Mouse (Mus musculus) gastrocnemius, adult 8-10 months (tissue): ENCODE measurements around the gene Nfx1. TPM values are rescaled to one million over a fixed set of nuclear protein-coding genes. Genes with fewer than 3 reads are reported as not detected.
"Not testable (repeated sequence)": the region's sequence is repeated elsewhere in the genome, so short reads cannot be mapped to it uniquely, and the experiment has no call there.

Experiments
- DNase-seq, 2 experiments: peaks; one replicate each; pipeline ENCODE4 v3.0.0; 2022; ENCODE audit warnings: low spot score in 2 of 2
- total RNA-seq, 4 experiments: library from RNA; stranded (reverse); gene quantifications; 2 replicates each; pipeline ENCODE4 v1.2.4; 2022

Gene Nfx1
- 10 to 100 TPM; 19.9 to 22.8 (median 22.3) TPM for total RNA-seq

DNA sequence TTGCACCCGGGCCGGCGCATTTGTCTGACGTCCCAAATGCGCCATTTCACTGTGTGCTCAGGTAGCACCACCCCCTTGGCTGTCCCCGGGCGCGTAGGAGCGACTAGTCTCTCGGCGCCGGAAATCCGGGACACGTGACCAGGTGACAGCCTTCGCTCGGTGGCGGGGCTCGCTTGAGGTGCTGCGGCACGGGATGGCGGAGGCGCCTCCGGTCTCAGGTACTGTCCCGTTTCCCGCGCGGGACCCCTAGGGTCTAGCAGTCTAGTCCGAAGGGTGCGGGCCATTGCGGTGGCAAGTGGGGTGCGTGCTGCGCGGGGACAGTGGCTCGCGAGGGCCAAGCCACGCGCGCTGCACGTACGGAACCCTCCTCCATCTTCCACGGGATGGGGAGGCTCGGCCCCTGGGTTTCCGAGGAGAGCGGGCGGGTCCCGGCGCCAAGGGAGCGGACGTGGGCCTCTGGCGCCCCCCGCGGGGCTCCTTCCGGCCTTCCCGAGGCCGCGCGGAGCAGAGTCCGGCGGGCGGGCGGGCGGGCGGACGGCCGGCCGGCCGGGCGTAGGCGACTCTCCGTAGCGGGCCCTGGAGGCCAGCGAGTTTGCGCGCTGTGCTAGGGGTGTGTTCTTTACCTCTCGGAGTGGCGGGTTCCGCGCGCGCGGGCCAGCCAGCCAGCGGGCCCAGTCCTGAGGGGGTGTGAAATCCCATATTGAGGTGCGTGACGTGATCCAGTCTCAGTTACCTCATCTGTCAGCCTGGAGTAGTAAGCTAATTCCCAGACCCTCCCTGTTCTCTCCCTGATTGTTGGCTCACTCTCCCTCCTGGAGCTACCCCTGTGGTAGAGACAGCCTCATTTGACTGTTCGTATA, at the start of gene Nfx1:
Nfx1 (plus strand) TSS at position 65 of the 860 bp plus-strand sequence.
- peak; percentile 86 to 92 for DNase-seq

DNA sequence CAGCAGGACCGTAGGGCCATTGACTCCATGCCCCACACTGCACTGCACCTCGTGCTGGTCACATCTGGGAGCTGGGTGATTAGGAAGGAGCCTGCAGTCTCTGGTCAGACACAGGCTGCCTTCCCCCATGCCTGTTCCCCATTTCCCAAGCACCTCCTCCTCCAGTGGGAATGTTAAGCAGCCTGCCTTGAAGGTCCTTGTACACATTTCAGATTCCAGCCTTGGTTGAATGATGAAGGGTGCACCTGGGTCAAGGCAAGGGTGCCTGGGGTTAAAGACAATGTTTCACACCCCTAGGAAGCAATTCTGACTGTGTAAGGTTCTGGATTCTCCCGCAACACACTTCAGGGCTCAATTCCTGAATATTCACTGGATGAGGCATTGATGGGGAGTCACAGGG, 49.4 kb upstream of the Nfx1 start:
- DNase-seq, result no peak

DNA sequence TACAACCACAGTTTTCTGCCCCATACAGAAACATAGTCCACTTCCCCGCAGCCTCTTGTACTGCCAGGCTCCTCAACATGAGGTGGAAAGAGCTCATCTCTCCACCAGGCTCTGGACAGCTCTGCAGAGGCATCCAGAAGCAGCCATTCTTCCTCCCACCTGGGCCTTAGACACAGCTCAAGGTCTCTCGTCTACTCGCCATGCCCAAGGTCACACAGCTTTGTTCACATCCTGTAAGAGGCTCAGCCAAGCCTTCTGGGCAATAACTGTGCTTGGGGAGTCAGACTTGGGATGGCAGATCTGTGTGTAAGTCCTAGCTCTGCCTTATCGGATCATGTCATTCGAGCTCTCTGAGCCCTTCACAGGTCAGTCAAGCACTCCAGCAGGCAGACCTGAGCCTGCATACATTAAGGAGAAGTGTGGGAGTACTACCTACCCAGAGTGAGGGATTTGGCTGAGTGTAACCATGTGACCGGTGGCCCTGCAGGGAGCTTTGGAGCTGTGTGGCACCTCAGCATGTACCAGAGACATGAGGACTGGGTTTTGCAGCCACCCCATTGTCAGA, 47.5 kb upstream of the Nfx1 start:
- no peak for DNase-seq

DNA sequence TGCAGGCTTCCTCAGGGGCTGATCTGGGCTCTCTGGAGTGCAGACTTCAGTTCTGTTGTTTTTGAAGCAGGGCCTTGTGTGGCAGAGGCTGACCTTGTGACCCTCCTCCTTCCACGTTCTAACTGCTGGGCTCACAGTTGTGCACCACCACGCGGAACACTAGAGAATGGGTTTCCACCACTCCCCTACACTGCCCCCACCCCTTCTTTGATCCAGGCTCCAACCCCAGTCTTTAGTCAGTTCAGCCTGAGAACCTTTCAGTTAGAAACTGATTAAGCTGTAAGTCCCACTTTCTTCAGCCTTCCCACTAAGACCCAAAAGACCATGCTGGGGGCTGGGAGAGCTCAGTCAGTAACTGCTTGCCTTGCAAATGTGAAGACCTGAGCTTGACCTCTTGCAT, 45.1 kb upstream of the Nfx1 start:
- DNase-seq, result no peak

DNA sequence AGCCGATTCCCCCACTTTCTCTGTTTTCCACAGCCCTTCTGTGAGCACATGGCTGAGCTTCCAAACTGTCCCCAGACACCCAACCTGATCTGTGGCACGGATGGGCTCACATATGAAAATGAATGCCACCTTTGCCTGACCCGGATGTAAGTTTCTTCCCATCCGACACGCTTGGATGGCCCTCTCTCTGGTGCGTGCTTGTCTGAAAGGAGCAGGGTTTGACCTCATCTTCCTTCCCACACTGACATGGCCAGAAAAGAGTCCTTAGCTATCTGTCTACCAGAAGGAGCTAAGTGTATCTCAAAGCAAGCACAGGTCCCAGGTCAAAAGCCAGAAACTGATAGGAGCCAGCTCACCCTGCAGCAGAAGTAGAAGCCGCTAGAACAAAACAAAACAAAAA, 41.7 kb upstream of the Nfx1 start:
- no peak for DNase-seq

DNA sequence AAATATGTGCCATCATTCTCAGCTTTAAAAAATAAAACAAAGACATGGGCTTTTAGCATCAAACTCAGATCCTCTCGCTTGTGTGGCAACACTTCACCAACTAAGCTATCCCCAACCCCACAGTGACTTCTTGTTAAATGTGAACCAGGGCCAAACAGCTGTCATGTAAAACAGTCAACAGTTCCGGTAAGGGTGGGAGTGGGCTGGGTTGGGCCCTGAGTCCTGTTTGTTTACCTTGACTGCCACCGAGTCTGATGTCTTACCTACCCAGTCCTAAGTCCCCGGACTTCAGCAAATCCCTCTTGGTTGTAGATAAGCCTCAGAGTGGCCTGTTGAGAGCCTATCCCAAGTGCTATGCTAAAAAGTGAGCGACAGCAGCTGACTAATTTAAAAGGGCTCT, 37.0 kb upstream of the Nfx1 start:
- DNase-seq, result no peak

DNA sequence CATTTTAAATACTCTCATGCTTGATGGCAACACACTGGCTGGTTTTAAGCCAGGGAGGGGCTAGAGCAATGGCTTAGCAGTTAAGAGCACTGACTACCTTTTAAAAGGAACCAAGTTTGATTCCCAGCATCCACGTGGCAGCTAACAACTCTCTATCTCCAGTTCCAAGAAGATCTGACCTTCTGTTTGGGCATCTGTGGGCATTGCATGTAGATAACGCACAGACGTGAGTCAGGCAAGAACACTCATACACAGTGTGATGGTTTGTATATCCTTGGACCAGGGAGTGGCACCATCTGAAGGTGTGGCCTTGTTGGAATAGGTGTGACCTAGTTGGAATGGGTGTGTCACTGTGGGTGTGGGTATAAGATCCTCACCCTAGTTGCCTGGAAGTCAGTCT, 36.3 kb upstream of the Nfx1 start:
- not testable (repeated sequence) for DNase-seq

DNA sequence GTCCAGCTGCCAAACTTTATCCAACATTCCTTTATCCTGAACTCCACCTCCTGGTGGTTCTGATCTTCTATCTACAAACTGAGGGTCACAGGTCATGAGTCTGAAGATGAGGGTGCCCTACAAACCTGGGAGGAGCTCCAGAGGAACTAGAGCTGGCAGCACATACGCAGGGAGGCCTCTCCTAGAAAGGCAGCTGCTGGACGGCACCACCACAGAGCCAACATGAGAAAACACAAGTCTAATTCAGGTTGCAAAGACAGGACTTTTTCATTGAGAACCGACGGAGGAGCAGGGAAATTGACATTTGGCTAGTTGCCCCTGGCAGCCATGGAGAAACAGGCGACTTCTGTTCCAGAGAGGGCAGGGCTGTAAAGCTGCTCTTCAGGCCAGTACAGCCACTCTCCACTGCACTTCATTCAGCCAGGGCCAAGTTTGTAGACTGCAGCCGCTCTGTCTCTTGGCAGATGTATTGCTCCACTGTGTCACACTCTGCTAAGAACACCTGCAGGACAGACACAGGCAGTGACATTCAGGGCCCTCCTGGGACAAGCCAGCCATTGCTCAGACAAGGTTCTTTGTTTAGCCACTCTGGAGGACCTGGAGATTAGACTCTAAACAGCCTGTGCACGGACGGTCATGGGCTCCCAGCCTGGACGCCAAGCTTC, 34.4 kb upstream of the Nfx1 start:
- no peak for DNase-seq

DNA sequence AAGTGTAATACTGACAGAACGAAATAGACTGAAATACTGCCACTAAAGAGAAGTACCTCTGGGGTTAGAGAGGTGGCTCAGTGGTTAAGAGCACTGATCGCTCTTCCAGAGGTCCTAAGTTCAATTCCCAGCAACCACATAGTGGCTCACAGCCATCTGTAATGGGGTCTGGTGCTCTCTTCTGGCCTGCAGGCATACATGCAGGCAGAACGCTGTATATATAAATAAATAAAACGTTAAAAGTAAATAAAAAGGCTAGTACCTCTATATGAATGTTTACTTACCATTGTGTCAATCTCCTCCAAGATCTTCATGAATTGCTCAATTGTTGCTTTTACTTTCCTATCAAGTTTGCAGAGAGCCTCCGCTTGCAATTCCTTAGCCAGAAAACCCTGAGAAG, 31.9 kb upstream of the Nfx1 start:
- DNase-seq, result no peak

DNA sequence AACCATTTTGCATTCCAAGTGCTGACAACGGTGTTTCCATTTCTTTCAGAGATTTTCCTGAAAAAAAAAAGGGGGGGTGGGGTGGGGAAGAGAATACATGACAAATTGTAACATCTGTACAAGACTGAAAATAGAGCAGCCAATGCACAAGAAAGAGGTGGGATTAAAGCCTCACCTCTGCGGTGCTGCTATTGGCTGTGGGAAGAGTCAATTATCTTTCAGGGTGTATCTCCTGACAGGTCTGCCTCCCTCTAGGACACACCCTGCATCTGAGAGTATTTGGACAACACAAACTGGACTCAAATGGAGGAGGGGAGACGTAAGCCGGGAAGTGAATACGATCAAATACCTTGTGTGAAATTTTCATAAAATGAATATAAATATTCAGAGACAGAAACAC, 27.1 kb upstream of the Nfx1 start:
- no peak for DNase-seq

DNA sequence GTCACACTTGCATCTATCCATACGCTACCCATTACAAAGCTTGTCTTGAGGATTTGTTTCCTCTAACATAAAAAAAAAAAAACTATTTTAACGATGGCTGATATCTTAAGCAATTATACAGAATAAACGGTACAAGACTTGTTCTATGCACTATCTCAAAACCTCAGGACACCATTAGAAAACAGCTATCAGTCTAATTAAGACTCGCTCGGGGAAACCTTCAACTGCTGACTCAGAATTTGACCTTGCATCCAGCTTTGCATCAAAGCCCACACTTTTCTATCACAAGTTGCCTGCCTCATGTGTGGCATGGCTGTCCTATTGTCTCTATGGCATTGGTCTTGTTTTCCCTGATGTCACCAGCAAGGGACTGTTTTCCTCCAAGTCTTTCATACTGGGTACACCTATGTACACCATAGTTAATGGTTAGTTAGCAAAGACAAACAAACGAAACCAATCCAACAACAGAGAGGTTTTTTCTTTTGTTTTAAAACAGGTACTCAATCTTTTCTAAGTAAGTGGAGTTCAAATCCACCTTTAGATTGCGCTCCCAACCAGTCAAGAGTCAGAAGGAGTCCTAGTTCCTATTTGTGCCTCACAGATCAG, 24.1 kb upstream of the Nfx1 start:
- no peak for DNase-seq

DNA sequence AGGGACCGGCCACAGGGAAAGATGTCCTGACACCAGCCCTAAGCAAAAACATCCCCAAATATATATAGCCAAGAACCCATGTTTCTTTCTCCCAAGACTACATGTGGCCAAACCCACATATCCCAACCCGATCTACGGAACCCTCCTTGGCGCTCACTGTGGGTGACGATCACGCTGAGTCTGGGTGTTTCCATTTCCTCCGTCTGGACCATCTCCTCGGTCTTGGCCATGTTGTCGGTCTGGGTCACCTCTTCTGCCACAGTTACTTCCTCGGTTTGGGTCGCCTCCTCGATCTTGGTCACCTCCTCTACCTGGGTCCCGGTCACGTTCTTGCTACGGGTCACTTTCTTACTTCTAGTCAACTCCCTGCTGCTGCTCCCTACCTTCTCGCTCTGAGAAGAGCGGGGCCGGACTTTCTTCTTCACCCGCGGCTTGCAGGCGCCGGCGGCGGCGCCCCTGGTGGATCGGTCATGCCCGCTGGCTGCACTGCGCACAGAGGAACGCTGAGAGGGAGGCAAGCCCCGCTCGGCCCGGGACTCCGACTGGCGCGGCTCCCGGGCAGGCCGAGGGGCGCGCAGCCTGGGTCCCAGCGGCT, 23.0 kb upstream of the Nfx1 start:
- no peak for DNase-seq

DNA sequence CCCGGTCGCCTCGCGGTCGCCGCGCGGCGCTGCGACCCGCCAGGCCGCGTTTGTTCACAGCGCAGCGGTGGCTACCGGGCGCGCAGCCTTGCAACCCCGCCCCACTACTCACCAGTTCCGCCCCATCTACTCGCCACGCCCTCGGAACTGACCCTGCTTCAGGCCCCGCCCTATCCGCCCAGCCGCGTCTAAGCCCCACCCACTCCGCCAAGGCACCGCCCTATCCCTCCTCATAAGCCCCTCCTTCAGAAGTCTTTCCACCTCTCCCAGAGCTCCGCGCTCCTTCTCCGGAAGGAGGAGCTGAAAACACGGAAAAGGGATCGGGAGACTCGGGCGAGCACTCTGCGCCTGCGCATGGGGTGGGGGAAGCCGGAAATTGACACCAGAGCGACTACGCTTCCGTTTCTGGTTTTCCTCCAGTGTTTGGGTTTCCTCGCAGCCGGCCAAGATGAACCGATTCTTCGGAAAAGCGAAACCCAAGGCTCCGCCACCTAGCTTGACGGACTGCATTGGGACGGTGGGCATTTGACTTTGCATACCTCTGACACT, 22.5 kb upstream of the Nfx1 start, which contains the start of the genes Bag1 and Chmp5:
Bag1 (minus strand) TSS at position 135 of the 549 bp plus-strand sequence.
Chmp5 (plus strand) TSS at position 248 of the 549 bp plus-strand sequence.
- DNase-seq, result peak; percentile 98 to 99

DNA sequence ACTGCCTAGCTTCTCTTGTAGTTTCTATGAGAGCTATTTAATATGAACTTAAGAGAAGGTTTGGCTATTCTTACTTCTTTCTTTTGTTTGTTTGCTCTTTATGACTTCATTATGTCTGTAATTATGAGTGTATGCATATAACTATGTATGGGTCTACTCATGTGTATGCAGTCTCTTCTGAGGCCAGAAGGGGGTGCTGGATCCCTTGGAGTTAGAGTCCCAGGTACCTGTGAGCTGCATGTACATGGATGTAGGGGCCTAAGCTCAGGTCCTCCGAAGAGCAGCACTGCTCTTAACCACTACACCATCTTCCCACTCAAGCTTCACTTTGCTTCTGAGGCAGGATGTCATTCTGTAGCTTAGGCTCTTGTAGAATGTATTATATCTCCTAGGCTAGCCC, 17.2 kb upstream of the Nfx1 start:
- peak in 1 of 2 experiments; percentile 21 for DNase-seq

DNA sequence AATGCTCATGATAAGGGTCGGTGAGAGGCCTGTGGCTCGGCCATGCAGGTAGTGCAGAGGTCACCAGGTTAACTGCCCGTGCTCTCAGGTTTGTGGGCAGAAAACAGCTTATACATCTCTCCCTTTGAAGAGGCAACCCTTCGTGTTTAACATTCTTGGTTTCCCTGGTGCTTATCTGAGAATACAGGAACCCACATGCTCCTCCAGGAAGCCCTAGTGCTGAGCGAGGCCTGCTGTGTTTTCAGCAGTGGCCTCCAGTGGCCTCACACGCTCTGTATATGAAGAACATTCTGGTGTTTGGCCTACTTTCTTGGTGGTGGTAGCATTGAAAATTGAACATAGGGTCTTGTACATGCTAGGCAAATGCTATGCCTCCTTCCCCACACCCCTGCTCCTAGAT, 14.8 kb upstream of the Nfx1 start:
- no peak for DNase-seq

DNA sequence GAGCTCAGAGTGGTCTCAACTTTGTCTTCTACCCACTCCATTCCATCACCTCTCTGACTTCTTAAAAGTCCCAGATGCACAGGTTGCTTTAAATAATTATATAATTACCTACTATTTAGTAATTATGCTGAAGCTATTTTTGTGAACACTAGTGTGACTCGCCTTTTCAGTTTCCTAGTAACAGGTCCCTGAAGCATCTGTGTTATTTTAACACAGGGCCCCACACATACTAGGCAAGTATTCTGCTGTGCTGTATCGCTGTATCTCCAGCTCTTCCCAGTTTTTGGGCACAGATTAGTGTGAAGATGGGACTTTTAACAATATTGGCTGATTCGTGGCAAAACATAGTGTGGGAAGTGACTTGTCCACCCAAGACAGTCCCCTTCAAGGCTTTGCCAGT, 7.2 kb upstream of the Nfx1 start:
- no peak for DNase-seq

DNA sequence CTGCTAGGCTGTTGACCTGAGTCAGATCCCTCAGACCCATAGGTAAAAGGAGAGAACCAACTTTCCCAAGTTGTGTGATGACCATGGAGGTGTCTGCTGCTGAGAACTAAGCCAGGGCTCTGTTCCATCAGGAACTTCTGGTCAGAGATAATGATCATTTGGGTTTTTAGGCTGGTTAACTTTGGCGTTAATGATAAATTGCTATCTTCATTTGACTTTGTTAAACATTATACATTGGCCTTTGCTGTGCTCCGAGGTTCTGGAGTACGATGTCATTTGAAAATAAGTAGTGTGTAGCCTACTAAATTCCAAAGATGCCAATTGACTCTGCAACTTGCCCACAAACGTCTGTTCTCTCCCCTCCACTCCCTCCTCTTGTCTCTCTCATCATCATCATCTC, 1.5 kb upstream of the Nfx1 start:
- no peak for DNase-seq

DNA sequence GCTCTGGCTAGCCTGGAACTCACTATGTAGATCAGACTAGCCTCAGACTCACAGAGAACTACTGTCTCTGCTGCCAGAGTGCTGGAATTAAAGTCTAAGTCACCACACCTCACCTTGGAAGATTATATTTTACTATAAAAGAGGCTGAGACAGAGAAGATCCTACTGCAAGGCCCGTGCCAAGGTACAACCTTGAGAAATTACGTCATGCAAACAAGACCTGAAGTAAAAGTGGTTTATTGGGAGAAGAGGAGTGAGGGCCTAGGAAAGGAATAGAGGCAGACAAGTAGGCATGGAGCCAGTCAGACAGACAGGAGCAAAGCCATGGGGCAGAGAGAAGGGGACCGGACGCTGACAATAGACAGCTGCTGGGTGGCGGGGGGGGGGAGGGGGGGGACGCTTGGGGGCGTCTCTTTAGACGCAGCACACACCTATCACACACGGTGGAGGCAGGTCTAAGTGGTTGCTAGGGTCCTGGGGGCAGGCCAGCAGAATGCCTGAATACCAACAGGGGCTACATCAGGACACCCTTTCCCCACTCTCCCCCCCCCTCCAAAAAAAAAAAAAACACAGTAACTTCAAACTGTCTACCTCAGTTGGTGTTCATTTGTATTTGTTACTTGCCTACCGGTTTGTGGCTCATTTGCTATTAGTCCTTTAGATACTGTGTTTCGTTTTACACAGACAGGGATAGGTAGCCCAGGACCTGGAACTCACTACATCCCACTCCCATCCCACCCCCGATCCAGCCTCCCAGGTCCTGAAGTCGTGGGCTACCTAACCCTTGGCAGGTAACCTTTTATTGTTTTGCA, 720 bp upstream of the Nfx1 start:
- no peak for DNase-seq

DNA sequence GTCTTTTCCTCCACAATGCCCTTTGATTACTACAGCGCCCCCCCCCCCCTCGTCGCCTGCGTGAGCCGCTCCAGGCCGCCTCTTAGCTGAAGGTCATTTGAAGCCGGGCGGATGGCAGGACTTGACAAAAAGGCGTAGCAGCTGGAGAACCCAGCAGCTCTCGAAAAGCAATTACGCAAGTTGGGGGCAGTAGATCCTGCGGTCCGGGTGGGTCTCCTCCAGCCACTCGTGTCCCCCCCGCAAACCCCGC, 189 bp upstream of the Nfx1 start:
- DNase-seq, result no peak

DNA sequence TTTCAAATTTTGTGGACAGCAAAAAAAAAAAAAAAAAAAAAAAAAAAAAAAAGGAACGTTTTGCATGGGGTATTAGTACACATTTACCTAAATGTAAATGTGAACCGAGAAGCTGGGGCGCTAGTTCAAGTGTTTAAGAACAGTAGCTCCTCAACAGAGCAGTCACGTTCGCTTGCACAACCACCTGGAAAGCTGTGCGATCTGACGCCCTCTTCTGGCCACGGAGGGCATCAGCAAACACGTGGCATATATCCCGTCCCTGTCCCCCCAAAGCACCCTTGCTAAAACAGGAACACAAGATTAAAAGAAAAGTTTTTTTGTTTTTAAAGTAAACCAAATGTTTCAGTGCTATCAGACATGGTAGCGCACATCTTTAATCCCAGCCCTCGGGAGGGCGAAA, 1.0 kb downstream of the Nfx1 start:
- DNase-seq, result no peak

DNA sequence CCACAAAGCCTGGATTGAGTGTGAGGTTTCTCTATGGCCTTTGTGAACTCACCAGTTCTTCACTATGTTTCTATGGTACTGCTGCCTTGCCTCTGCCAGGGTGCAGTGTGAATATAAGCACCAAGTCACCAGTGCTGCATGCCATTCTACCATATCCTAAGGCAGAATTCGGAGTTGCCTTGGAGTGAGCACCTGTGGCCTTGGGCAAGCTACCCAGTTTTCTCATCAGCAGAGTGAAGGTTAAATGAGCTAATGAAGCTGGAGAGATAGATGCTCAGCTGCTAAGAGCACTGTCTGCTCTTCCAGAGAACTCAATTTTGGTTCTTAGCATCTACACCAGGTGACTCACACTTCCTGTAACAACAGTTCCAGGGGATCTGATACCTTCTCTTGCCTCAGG, 3.3 kb downstream of the Nfx1 start:
- no peak for DNase-seq
